Mouse (Mus musculus) MEL (cell line): ENCODE data around the gene Trabd. TPM values are rescaled to one million over a fixed set of nuclear protein-coding genes. Genes with fewer than 3 reads are reported as not detected.
A peak's percentile ranks its signal among the peaks of the same experiment; 100 is the strongest.

Experiments
- DNase-seq: peaks from one replicate; pipeline ENCODE4 v3.0.0; 2011; ENCODE audit warnings: low read depth, low spot score
- H3K27ac ChIP-seq: 2 replicates; pipeline ENCODE4 v1.5.1; 2012; ENCODE audit warnings: low read depth, mild to moderate bottlenecking, control low read depth, low read length, moderate library complexity; ENCODE audit not compliant: control insufficient read depth
- H3K27me3 ChIP-seq, 2 experiments: fragments of 150-350 bp in 1 of 2; sonication (generic) in 1 of 2; 2 replicates each; pipeline ENCODE4 v1.6.1; 2012; ENCODE audit warnings: low read length in 2 of 2, mild to moderate bottlenecking in 2 of 2, improper control_type of control experiment in 1 of 2, moderate library complexity in 1 of 2; ENCODE audit not compliant: insufficient read depth in 2 of 2, control insufficient read depth in 1 of 2
- H3K36me3 ChIP-seq, 2 experiments: 2 replicates each; pipeline ENCODE4 v1.6.1; 2012 to 2014; ENCODE audit warnings: low read length in 2 of 2, improper control_type of control experiment in 1 of 2, inconsistent platforms in 1 of 2, mild to moderate bottlenecking in 1 of 2; ENCODE audit not compliant: insufficient read depth in 2 of 2, control insufficient read depth in 1 of 2
- H3K4me1 ChIP-seq, 2 experiments: fragments of 150-350 bp in 1 of 2; sonication (generic) in 1 of 2; 2 replicates each; pipeline ENCODE4 v1.6.1; 2012; ENCODE audit warnings: low read length in 2 of 2, improper control_type of control experiment in 1 of 2, mild to moderate bottlenecking in 1 of 2; ENCODE audit not compliant: insufficient read depth in 2 of 2, control insufficient read depth in 1 of 2
- H3K4me3 ChIP-seq, 2 experiments: fragments of 150-350 bp in 1 of 2; sonication (generic) in 1 of 2; 2 replicates each; pipeline ENCODE4 v1.5.1; 2012; ENCODE audit warnings: low read depth in 2 of 2, low read length in 2 of 2, mild to moderate bottlenecking in 2 of 2, moderate library complexity in 2 of 2, control low read depth in 1 of 2, improper control_type of control experiment in 1 of 2; ENCODE audit not compliant: control insufficient read depth in 1 of 2, insufficient read depth in 1 of 2
- H3K79me2 ChIP-seq: 2 replicates; pipeline ENCODE4 v1.6.1; 2012; ENCODE audit warnings: mild to moderate bottlenecking, low read length, moderate library complexity; ENCODE audit not compliant: control insufficient read depth, poor library complexity, insufficient read depth
- H3K9ac ChIP-seq: 2 replicates; pipeline ENCODE4 v1.6.1; 2012; ENCODE audit warnings: low read depth, mild to moderate bottlenecking, control low read depth, low read length, moderate library complexity; ENCODE audit not compliant: control insufficient read depth, poor library complexity, severe bottlenecking
- H3K9me3 ChIP-seq: fragments of 150-350 bp; sonication (generic); replicated peaks from 2 replicates; pipeline ENCODE4 v1.6.1; 2012; ENCODE audit warnings: mild to moderate bottlenecking, low read length, improper control_type of control experiment, moderate library complexity; ENCODE audit not compliant: insufficient read depth
- BHLHE40 ChIP-seq: IDR thresholded peaks from 2 replicates; pipeline ENCODE4 v1.6.1; 2012; ENCODE audit warnings: low read depth, mild to moderate bottlenecking, inconsistent platforms, low read length, improper control_type of control experiment, borderline replicate concordance
- CTCF ChIP-seq, 3 experiments: IDR thresholded peaks in 2 of 3; conservative IDR thresholded peaks in 1 of 3; 2 replicates each; pipeline ENCODE4 v1.5.1; 2011 to 2012; ENCODE audit warnings: low read length in 3 of 3, low read depth in 2 of 3, mild to moderate bottlenecking in 2 of 3, improper control_type of control experiment in 1 of 3, inconsistent platforms in 1 of 3, mixed read lengths in 1 of 3, moderate library complexity in 1 of 3; ENCODE audit not compliant: control insufficient read depth in 1 of 3, insufficient read depth in 1 of 3, poor library complexity in 1 of 3, severe bottlenecking in 1 of 3
- ELF1 ChIP-seq: IDR thresholded peaks from 2 replicates; pipeline ENCODE4 v1.6.1; 2014; ENCODE audit warnings: low read depth, mild to moderate bottlenecking, inconsistent platforms, low read length, improper control_type of control experiment, moderate library complexity
- ETS1 ChIP-seq: IDR thresholded peaks from 2 replicates; pipeline ENCODE4 v1.6.1; 2012; ENCODE audit warnings: low read depth, mild to moderate bottlenecking, inconsistent platforms, low read length, improper control_type of control experiment, moderate library complexity
- GABPA ChIP-seq: IDR thresholded peaks from 2 replicates; pipeline ENCODE4 v1.6.1; 2012; ENCODE audit warnings: low read depth, mild to moderate bottlenecking, inconsistent platforms, low read length, improper control_type of control experiment, moderate library complexity
- GATA1 ChIP-seq: IDR thresholded peaks from 2 replicates; pipeline ENCODE4 v1.6.1; 2011; ENCODE audit warnings: low read depth, low read length, improper control_type of control experiment
- JUND ChIP-seq: IDR thresholded peaks from 2 replicates; pipeline ENCODE4 v1.6.1; 2011; ENCODE audit warnings: low read depth, mild to moderate bottlenecking, improper control_type of control experiment, low read length
- MAFK ChIP-seq: IDR thresholded peaks from 2 replicates; pipeline ENCODE4 v1.6.1; 2011; ENCODE audit warnings: low read depth, mild to moderate bottlenecking, low read length, improper control_type of control experiment, borderline replicate concordance
- MAZ ChIP-seq: IDR thresholded peaks from 2 replicates; pipeline ENCODE4 v1.6.1; 2012; ENCODE audit warnings: low read depth, mild to moderate bottlenecking, inconsistent platforms, low read length, improper control_type of control experiment
- MEF2A ChIP-seq: IDR thresholded peaks from 2 replicates; pipeline ENCODE4 v1.6.1; 2014; ENCODE audit warnings: low read depth, mild to moderate bottlenecking, inconsistent platforms, low read length, improper control_type of control experiment; ENCODE audit not compliant: poor library complexity, insufficient replicate concordance, severe bottlenecking; ENCODE audit errors: extremely low read depth
- MXI1 ChIP-seq: IDR thresholded peaks from 2 replicates; pipeline ENCODE4 v1.6.1; 2011; ENCODE audit warnings: mild to moderate bottlenecking, low read depth, low read length, improper control_type of control experiment
- MYC ChIP-seq: IDR thresholded peaks from 2 replicates; pipeline ENCODE4 v1.6.1; 2011; ENCODE audit warnings: low read depth, mild to moderate bottlenecking, low read length, improper control_type of control experiment, moderate library complexity
- POLR2A ChIP-seq, 2 experiments: IDR thresholded peaks; 2 replicates each; pipeline ENCODE4 v1.6.1; 2011 to 2012; ENCODE audit warnings: low read length in 2 of 2, mild to moderate bottlenecking in 2 of 2, control low read depth in 1 of 2, improper control_type of control experiment in 1 of 2, low read depth in 1 of 2, moderate library complexity in 1 of 2; ENCODE audit not compliant: control insufficient read depth in 1 of 2, insufficient read depth in 1 of 2, poor library complexity in 1 of 2
- POLR2AphosphoS2 ChIP-seq: IDR thresholded peaks from 2 replicates; pipeline ENCODE4 v1.6.1; 2011; ENCODE audit warnings: low read length, improper control_type of control experiment
- RAD21 ChIP-seq: IDR thresholded peaks from 2 replicates; pipeline ENCODE4 v1.6.1; 2011; ENCODE audit warnings: mild to moderate bottlenecking, low read depth, low read length, improper control_type of control experiment
- SIN3A ChIP-seq: IDR thresholded peaks from 2 replicates; pipeline ENCODE4 v1.6.1; 2012; ENCODE audit warnings: low read length, improper control_type of control experiment, inconsistent platforms
- TBP ChIP-seq: IDR thresholded peaks from 2 replicates; pipeline ENCODE4 v1.8.0; 2011; ENCODE audit warnings: low read depth, low read length, improper control_type of control experiment
- TCF12 ChIP-seq: IDR thresholded peaks from 2 replicates; pipeline ENCODE4 v1.6.1; 2014; ENCODE audit warnings: low read depth, mild to moderate bottlenecking, inconsistent platforms, low read length, improper control_type of control experiment, moderate library complexity
- ZKSCAN1 ChIP-seq: IDR thresholded peaks from 2 replicates; pipeline ENCODE4 v1.6.1; 2012; ENCODE audit warnings: low read depth, mild to moderate bottlenecking, inconsistent platforms, low read length, improper control_type of control experiment, moderate library complexity
- ZMIZ1 ChIP-seq: IDR thresholded peaks from 2 replicates; pipeline ENCODE4 v1.6.1; 2012; ENCODE audit warnings: low read depth, mild to moderate bottlenecking, inconsistent platforms, low read length, improper control_type of control experiment, moderate library complexity
- polyA plus RNA-seq, 2 experiments: library from polyadenylated mRNA; stranded (reverse) in 1 of 2; unstranded in 1 of 2; fragments of >175 nt in 1 of 2; fragments of >200 nt in 1 of 2; gene quantifications; 2 replicates each; pipeline versions ENCODE4 v1.2.1 to v1.2.4; 2012; ENCODE audit warnings: low replicate concordance in 2 of 2, low read depth in 1 of 2; ENCODE audit not compliant: insufficient read length in 2 of 2, insufficient read depth in 1 of 2, missing spikeins in 1 of 2
- total RNA-seq: library from RNA; depleted of rRNA; stranded (reverse); fragments of 300-350 nt; gene quantifications from 2 replicates; pipeline ENCODE4 v1.2.3, GENCODE M21; 2012

Gene Trabd
- total and polyA plus RNA-seq, 3 experiments = 45.9 to 81.4 TPM; not detected in 1

DNA sequence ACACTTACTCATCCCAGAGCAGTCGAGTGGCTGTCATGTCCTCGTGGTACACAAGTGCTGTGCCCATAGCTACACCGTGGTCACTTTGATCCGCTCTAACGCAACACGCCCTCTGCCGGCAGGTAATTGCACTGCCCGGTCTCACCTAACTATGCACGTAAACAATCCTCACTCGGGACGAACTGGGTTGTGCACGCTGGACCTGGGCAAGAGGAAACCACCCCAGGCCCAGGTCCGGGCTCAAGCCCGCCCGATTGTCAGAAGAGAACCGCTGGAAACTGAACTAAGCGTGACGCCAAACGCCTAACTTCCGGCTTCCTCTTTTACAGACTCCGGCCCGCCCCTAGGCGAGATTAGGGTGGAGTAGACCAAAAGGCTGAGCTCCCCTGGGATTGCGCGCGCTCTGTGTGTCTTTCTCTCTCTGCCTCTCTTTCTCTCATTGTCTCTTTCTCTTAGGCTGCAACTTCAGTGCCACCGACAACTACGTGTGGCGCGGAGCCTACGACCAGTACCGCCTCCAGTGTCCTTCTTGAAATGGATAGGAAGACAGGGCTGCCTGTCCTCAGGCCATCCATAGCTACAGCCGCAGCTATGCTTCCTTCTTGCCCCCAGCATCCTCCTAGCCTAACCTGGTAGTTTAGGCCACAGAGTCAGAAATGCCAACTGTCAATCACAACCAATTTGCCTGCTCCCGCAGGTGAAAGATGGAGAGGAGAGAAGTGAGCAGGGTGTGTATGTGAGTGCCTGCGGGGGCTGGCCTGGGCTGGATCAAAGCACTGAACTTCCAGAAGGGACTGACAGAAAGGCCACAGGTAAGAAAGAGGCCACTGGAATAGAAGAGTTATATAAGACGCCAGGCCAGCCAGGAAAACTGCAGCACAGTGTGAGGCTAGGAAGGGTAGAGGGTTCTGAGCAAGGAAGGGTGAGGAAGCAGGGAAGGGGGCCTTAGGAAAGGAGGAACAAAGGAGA lies 53.7 kb downstream of the Trabd start, which contains the start of gene Hdac10 (continued):
- peak; percentile 53 for TF ChIP-seq TCF12
- TF ChIP-seq ZKSCAN1 = no peak
- no peak for TF ChIP-seq MEF2A
- TF ChIP-seq RAD21 = no peak; the same call in 1 of the 2 replicates

GRCm38 (mm10) chr15:89130245-89130644 lies 55.3 kb downstream of the Trabd start:
- Histone ChIP-seq H3K27ac (no peak overlapping the region), H3K9me3 (no peaks in the 10 kb centered on the region), H3K4me3 (no peak overlapping the region), H3K9ac (no peak overlapping the region), H3K4me1 (peaks cover 2 to 16% of the 10 kb centered on the region in 2 experiments; a peak in 3 of 4 replicates), H3K27me3 (no peaks in the 10 kb centered on the region)
- TF ChIP-seq JUND (no peak), POLR2A (IDR thresholded peaks at IDR 0.05; ENCODE audit: control insufficient read depth in 1 of 2, insufficient read depth in 1 of 2, low read depth in 1 of 2, low read length in 2 of 2, poor library complexity in 1 of 2) (no peak), ELF1 (no peak), RAD21 (no peak), ZMIZ1 (no peak), GATA1 (no peak), POLR2AphosphoS2 (no peak), CTCF (IDR thresholded peaks at IDR 0.05 in 2 of 3, conservative IDR thresholded peaks at IDR 0.05 in 1 of 3; ENCODE audit: control insufficient read depth in 1 of 3, insufficient read depth in 1 of 3, low read depth in 2 of 3, low read length in 3 of 3, poor library complexity in 1 of 3, severe bottlenecking in 1 of 3) (no peak), SIN3A (no peak), TBP (no peak), MAZ (no peak), MXI1 (no peak), MAFK (no peak), MYC (no peak), BHLHE40 (no peak), ETS1 (no peak), GABPA (no peak)
- TF ChIP-seq, all 39 proteins: peak for 0
- Histone ChIP-seq H3K36me3 (no peaks in the 10 kb centered on the region), H3K79me2 (peaks cover 10% of the 10 kb centered on the region; the same call in 1 of the 2 replicates)
- no peak for DNase-seq
